Mouse (Mus musculus) erythroblast, embryonic 14.5 days (primary cell): Measurements from ENCODE around the gene Krtap2-4.

Experiments used
- GATA1 ChIP-seq: IDR thresholded peaks from 2 replicates; pipeline ENCODE4 v1.6.1; 2012; ENCODE audit warnings: low read length, inconsistent platforms, mixed read lengths
- TAL1 ChIP-seq: IDR thresholded peaks from 3 replicates; pipeline ENCODE4 v1.6.1; 2012; ENCODE audit warnings: low read length, inconsistent platforms, mixed read lengths

GRCm38 (mm10) chr11:99637086-99637485, 22.4 kb upstream of the Krtap2-4 start:
- TF ChIP-seq TAL1 (no peak), GATA1 (no peak)
